Mouse (Mus musculus): ENCODE measurements around the gene Ngb. TPM values are rescaled to one million over a fixed set of nuclear protein-coding genes. Genes with fewer than 3 reads are reported as not detected.

Gene Ngb
- total RNA-seq, 1 experiment, result 1.2 TPM

DNA sequence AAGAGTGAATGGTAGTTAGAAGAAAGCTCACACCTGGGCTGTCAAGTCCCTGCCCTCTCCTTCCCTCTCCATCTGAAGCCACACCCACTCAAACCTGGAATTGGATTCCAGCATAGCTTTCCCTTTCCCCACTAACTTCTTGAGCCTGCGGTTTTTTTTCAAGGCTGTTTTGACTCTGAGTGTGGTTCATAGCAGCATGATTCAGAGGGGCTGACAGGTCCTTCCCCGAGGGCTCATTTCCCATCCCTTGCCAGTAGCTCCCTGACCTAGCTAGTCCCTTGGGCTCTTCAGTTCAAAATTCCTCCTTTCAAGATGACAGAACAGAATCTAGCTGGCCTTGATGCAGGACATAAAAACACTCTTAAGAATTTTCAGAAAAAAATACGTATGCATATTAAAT is 54.8 kb downstream of the Ngb start:
- Histone ChIP-seq H3K4me1 (ENCODE audit: control insufficient read depth in 2 of 2, insufficient read depth in 2 of 2, low read length in 2 of 2, poor library complexity in 1 of 2) (no peaks in the 10 kb centered on the region), H3K9me3 (ENCODE audit: control insufficient read depth, insufficient read depth, low read depth, low read length) (no peaks in the 10 kb centered on the region), H3K36me3 (ENCODE audit: control insufficient read depth, insufficient read depth, low read length, poor library complexity, severe bottlenecking) (no peaks in the 10 kb centered on the region), H3K9ac (ENCODE audit: insufficient read depth, low read depth, low read length, poor library complexity, severe bottlenecking) (no peak overlapping the region), H3K27ac (ENCODE audit: insufficient read depth, low read depth, low read length, poor library complexity, severe bottlenecking) (no peak overlapping the region), H3K4me3 (ENCODE audit: insufficient read depth in 1 of 2, low read depth in 1 of 2, low read length in 2 of 2, poor library complexity in 1 of 2, severe bottlenecking in 1 of 2) (no peak overlapping the region)
- TF ChIP-seq MAFK (IDR thresholded peaks at IDR 0.05; ENCODE audit: insufficient read depth, low read depth, low read length) (no peak), ZC3H11A (IDR thresholded peaks at IDR 0.05; ENCODE audit: borderline replicate concordance, low read depth, low read length) (no peak), HCFC1 (IDR thresholded peaks at IDR 0.05; ENCODE audit: borderline replicate concordance, insufficient read depth, low read length) (no peak), ZNF384 (IDR thresholded peaks at IDR 0.05; ENCODE audit: low read depth, low read length) (no peak), CHD2 (IDR thresholded peaks at IDR 0.05; ENCODE audit: low read depth, low read length) (no peak)
- DNase-seq (ENCODE audit: low read depth, low spot score), result no peak
- in situ Hi-C loops (cut with MboI; ENCODE audit: low sequenced_read_pairs in 2 of 2, unreplicated experiment in 2 of 2), result no loop called here

Other genes starting within 250 kb of the Ngb start
- 39.5 and 43.2 TPM in 2 replicates for gene Irf2bpl, start 217.7 kb downstream of the Ngb start, total RNA-seq (2012; rRNA removed)
- gene Cipc, start 155.5 kb downstream of the Ngb start, total RNA-seq (2012; rRNA removed), result 26.5 and 27.6 TPM in 2 replicates
- gene Zdhhc22, start 112.1 kb downstream of the Ngb start, total RNA-seq (2012; rRNA removed), result not detected in 2 replicates
- gene Tmem63c, start 81.2 kb downstream of the Ngb start, total RNA-seq (2012; rRNA removed), result 1.9 and 2.2 TPM in 2 replicates
- gene Gstz1, start 44.6 kb upstream of the Ngb start, total RNA-seq (2012; rRNA removed), result 16.9 and 22.6 TPM in 2 replicates
- 23.9 and 34.3 TPM in 2 replicates for gene Pomt2, start 45.4 kb upstream of the Ngb start, total RNA-seq (2012; rRNA removed)
- gene Samd15, start 97.2 kb upstream of the Ngb start, total RNA-seq (2012; rRNA removed), result 0.37 and 0.98 TPM in 2 replicates
- 8.6 and 10.6 TPM in 2 replicates for gene Tmed8, start 97.9 kb upstream of the Ngb start, total RNA-seq (2012; rRNA removed)
- gene Noxred1, start 136.2 kb upstream of the Ngb start, total RNA-seq (2012; rRNA removed), result 2.2 and 3.0 TPM in 2 replicates
- 29.8 and 36.3 TPM in 2 replicates for gene Vipas39, start 163.7 kb upstream of the Ngb start, total RNA-seq (2012; rRNA removed)
- gene Ahsa1, start 163.9 kb upstream of the Ngb start, total RNA-seq (2012; rRNA removed), result 224 and 305 TPM in 2 replicates
- 3.0 and 3.2 TPM in 2 replicates for gene Ism2, start 197.2 kb upstream of the Ngb start, total RNA-seq (2012; rRNA removed)